Mouse (Mus musculus): Measurements from ENCODE around the gene Cdkl3. TPM values are rescaled to one million over a fixed set of nuclear protein-coding genes. Genes with fewer than 3 reads are reported as not detected.
A peak's percentile ranks its signal among the peaks of the same experiment; 100 is the strongest.

Gene Cdkl3
- polyA plus RNA-seq, 1 experiment from 2014 or later, result 6.0 TPM

DNA sequence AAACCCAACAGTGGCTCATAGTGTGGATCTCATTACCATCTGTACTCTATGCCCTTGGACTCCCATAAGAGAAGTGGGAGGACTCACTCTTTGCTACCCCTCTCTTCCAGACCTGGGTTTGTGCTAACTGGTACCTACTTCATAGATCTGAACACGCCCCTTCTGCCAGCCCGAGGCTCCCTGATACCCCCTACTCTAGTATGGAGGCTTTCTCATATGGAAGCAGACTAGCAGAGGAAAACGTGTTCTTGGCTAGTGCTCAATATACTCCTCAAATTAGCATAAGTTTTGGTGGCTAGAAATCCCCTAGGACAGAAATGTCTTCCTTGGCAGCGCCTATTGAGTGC, 81.8 kb downstream of the Cdkl3 start:
- no peak overlapping the region for H3K4me3 ChIP-seq (replicated peaks)
- no peak for ATAC-seq (ENCODE audit: insufficient read depth, low FRiP score, low read depth)
- peaks cover 17% of the 10 kb centered on the region; the same call in 1 of the 2 replicates for H3K4me1 ChIP-seq
- no peaks in the 10 kb centered on the region for H3K27me3 ChIP-seq (replicated peaks)
- H3K36me3 ChIP-seq, result no peaks in the 10 kb centered on the region
- no peak overlapping the region for H3K9ac ChIP-seq
- no peaks in the 10 kb centered on the region for H3K9me3 ChIP-seq
- WGBS, result 47% methylated on average over 4 of the region's 4 CpGs
- H3K4me2 ChIP-seq, result no peak overlapping the region; the same call in 1 of the 2 replicates
- peak overlapping the region; percentile 64; the same call in 1 of the 2 replicates for H3K27ac ChIP-seq

DNA sequence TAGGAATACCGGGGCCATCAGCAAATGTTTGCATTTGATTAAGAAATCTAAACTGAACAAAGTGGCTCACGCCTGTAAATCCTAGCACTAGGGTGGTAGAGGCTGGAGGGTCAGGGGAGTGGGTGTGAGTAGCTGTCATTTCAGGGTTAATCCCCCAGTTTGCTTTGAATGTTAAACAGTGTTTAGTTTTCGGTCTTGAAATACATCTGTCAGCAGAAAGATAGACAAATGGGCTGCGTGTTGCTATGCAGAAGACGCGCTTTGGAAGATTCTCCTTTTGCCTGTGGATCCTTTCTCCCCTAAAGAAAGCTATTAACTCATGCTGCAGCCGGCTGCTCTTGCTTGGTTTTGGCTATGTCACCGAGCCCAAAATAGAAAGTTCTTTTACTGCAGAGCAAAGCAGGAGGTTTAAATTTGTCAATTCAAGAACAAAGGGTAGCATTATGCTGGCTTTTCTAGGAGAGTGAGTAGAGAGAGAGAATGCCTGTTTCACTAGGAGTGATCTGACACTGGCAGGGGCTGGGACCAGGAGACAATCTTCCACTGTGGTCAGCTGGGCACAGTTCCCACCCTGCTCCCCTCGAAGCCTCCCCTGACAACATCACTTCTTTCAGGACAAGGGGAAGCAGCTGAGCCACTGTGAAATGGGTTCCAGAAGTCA, 82.3 kb downstream of the Cdkl3 start:
- WGBS, result 18% methylated on average over 9 of the region's 9 CpGs
- Histone ChIP-seq H3K4me1 (peaks cover 17% of the 10 kb centered on the region; the same call in 1 of the 2 replicates), H3K27ac (peak overlapping the region; percentile 64; the same call in 1 of the 2 replicates), H3K9ac (no peak overlapping the region), H3K9me3 (no peaks in the 10 kb centered on the region), H3K4me3 (replicated peaks) (no peak overlapping the region), H3K27me3 (replicated peaks) (no peaks in the 10 kb centered on the region), H3K36me3 (no peaks in the 10 kb centered on the region), H3K4me2 (peak overlapping the region; percentile 29)
- ATAC-seq (ENCODE audit: insufficient read depth, low FRiP score, low read depth), result peak; percentile 28; the same call in 1 of the 2 replicates

DNA sequence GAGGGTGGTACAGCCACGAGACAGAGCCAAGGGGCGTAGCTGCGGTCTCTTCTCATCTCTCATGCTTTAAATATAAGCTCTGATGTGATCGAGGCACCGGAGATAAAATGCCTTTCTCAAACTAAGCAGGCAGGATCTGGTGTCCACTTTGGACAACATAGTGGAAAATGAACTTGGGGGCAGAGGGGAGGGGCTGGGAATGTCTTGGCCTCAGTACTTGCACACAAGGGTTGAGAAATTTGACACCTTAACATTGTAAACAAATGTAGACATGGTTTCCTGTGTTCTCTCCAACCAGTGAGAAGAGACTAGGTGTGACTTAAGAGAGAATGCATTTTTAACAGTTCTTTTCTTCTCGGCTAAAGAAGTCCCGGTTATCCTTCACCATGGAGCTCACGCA, 85.3 kb downstream of the Cdkl3 start:
- no peak overlapping the region for H3K4me3 ChIP-seq (replicated peaks)
- ATAC-seq (ENCODE audit: insufficient read depth, low FRiP score, low read depth), result no peak
- peaks cover 17% of the 10 kb centered on the region; the same call in 1 of the 2 replicates for H3K4me1 ChIP-seq
- 0 out of 2 replicates have a peak overlapping the region, but pooled peaks have one; percentile 31 for H3K27ac ChIP-seq
- no peaks in the 10 kb centered on the region for H3K27me3 ChIP-seq (replicated peaks)
- WGBS, result 37% methylated on average over 8 of the region's 8 CpGs
- H3K9ac ChIP-seq, result no peak overlapping the region
- no peak overlapping the region for H3K4me2 ChIP-seq
- no peaks in the 10 kb centered on the region for H3K9me3 ChIP-seq
- no peaks in the 10 kb centered on the region for H3K36me3 ChIP-seq

DNA sequence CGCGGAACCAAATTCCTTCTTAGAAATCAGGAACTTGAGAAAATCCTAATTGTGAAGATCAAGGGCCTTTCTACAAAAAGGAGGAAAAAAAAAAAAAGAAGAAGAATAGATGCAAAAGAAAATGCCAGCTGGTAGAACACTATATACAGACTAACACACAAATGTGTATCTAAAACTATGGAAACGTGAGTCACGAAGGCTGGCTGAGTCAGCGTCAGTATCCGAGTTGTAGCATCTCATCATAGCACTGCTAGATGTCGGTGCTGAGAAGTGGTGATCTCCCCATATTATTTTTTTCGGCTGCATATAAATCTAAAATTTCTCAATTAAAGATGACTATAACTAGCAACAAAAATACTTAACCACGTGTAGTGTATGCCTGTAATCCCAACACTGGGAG, 87.2 kb downstream of the Cdkl3 start:
- peaks cover 12% of the 10 kb centered on the region; the same call in 1 of the 2 replicates for H3K4me1 ChIP-seq
- no peak overlapping the region for H3K4me2 ChIP-seq
- H3K4me3 ChIP-seq (replicated peaks), result no peak overlapping the region
- H3K27me3 ChIP-seq (replicated peaks), result no peaks in the 10 kb centered on the region
- H3K9ac ChIP-seq, result no peak overlapping the region
- WGBS, result 87% methylated on average over 9 of the region's 9 CpGs
- H3K36me3 ChIP-seq, result no peaks in the 10 kb centered on the region
- no peak for ATAC-seq (ENCODE audit: insufficient read depth, low FRiP score, low read depth)
- H3K27ac ChIP-seq, result no peak overlapping the region
- no peaks in the 10 kb centered on the region for H3K9me3 ChIP-seq

DNA sequence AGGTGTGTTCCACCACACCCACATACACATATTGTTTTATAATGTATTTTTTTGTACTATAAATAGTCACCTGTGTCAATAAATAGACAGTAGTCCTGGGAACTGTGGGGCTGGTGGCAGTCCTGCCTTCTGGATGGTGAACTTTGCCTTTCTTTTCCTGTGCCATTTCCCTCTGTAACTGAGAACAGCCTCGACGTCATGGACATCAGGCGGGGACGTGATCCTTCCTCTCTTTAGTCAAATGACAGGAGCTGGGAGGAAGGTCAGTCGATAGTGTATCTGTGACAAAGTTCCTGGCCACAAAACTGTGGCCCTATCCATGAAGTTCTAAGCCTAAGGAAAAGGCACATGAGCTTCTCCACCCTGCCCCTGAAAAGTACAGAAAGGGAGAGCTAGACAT, 90.5 kb downstream of the Cdkl3 start:
- Histone ChIP-seq H3K9me3 (no peaks in the 10 kb centered on the region), H3K27me3 (replicated peaks) (no peaks in the 10 kb centered on the region), H3K36me3 (no peaks in the 10 kb centered on the region), H3K27ac (peak overlapping the region; percentile 4; the same call in 1 of the 2 replicates), H3K4me3 (replicated peaks) (no peak overlapping the region), H3K4me2 (no peak overlapping the region), H3K9ac (no peak overlapping the region), H3K4me1 (peaks cover 15% of the 10 kb centered on the region)
- 51% methylated on average over 5 of the region's 5 CpGs for WGBS
- ATAC-seq (ENCODE audit: insufficient read depth, low FRiP score, low read depth), result no peak

DNA sequence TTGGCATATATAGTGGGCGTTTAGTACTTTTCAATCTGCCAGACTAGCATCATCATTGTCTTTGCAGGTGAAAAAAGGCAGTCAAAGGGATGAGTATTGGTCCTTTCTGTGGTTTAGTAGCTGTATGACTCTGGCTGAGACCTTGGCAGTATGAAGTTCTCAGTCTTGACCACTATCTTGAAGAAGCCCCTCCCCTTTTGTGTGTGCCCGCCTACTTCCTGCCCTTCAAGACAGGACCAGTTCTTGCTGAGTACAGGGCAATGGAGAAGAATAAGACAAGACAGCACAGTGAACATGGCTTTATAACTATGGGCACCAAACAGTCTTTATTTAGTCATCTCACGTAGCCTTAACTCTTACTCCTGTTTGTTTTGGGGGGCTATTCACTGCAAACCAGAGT, 93.0 kb downstream of the Cdkl3 start:
- Histone ChIP-seq H3K4me2 (no peak overlapping the region), H3K27me3 (replicated peaks) (no peaks in the 10 kb centered on the region), H3K4me1 (peaks cover 27% of the 10 kb centered on the region), H3K4me3 (replicated peaks) (no peak overlapping the region), H3K9me3 (no peaks in the 10 kb centered on the region), H3K36me3 (no peaks in the 10 kb centered on the region), H3K9ac (no peak overlapping the region), H3K27ac (no peak overlapping the region)
- WGBS, result 76% methylated on average over 3 of the region's 3 CpGs
- ATAC-seq (ENCODE audit: insufficient read depth, low FRiP score, low read depth), result no peak

DNA sequence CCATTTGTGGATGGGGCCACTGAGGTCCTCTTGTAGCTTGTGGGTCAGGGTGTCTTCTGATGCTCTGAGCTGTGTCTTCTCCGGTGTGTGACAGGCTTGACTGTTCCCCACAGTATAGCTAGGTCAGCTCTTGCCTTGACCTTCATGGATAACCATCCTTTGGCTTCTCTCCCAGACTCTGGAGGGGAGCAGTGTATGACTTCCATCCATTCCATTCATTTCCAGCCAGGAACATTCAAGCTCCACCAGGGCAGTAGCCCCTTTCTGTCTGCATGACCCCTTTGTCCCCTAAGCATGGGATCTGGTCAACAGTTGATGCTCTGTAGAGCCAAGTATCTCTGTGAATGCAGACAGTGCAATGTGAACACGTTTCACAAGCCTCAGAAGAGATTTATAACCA, 93.6 kb downstream of the Cdkl3 start:
- Histone ChIP-seq H3K9me3 (no peaks in the 10 kb centered on the region), H3K27me3 (replicated peaks) (no peaks in the 10 kb centered on the region), H3K9ac (no peak overlapping the region), H3K36me3 (no peaks in the 10 kb centered on the region), H3K4me3 (replicated peaks) (peak overlapping the region; percentile 99; the same call in 1 of the 2 replicates), H3K4me2 (peak overlapping the region; percentile 90), H3K27ac (peak overlapping the region; percentile 100; the same call in 1 of the 2 replicates), H3K4me1 (peaks cover 27% of the 10 kb centered on the region)
- 63% methylated on average over 2 of the region's 2 CpGs for WGBS
- no peak for ATAC-seq (ENCODE audit: insufficient read depth, low FRiP score, low read depth)

DNA sequence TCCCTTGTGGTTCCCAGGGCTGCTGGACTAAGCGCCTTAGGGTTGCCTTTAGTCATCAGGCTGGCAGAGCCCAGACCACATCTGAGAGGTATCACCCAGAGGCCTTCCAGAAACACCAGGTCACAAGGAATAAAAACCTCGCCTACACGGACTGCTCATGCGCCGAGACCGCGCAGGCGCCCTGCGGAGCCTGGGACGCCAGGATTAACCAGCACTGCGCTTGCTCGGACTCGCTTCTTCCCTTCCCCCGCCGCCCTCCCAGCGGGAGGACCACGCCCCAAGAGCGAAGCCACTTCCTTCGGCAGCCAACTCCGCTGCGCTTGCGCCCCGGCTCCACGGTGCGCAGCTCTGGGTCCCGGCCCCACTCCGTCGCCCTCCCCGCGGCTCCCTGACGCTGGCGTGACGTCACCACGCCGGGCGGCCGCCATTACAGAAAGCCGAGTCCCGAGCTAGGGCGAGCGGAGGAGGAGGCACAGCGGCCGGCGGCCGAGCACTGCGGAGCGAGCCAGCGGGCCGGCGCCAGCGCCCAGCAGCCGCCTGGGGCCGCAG, 94.5 kb downstream of the Cdkl3 start, which contains the start of gene Ppp2ca:
TSS of gene Ppp2ca (plus strand) at position 284 of the 549 bp plus-strand sequence.
- Histone ChIP-seq H3K27me3 (replicated peaks) (no peaks in the 10 kb centered on the region), H3K9ac (peak within 1 kb of the TSS; percentile 100), H3K4me1 (peaks cover 27% of the 10 kb centered on the region), H3K4me3 (replicated peaks) (peak within 1 kb of the TSS; percentile 99), H3K27ac (peak within 1 kb of the TSS; percentile 100), H3K4me2 (peak within 1 kb of the TSS; percentile 90), H3K9me3 (no peaks in the 10 kb centered on the region), H3K36me3 (no peaks in the 10 kb centered on the region)
- peak; percentile 97 for ATAC-seq (ENCODE audit: insufficient read depth, low FRiP score, low read depth)
- under 1% methylated on average over 52 of the region's 53 CpGs for WGBS

DNA sequence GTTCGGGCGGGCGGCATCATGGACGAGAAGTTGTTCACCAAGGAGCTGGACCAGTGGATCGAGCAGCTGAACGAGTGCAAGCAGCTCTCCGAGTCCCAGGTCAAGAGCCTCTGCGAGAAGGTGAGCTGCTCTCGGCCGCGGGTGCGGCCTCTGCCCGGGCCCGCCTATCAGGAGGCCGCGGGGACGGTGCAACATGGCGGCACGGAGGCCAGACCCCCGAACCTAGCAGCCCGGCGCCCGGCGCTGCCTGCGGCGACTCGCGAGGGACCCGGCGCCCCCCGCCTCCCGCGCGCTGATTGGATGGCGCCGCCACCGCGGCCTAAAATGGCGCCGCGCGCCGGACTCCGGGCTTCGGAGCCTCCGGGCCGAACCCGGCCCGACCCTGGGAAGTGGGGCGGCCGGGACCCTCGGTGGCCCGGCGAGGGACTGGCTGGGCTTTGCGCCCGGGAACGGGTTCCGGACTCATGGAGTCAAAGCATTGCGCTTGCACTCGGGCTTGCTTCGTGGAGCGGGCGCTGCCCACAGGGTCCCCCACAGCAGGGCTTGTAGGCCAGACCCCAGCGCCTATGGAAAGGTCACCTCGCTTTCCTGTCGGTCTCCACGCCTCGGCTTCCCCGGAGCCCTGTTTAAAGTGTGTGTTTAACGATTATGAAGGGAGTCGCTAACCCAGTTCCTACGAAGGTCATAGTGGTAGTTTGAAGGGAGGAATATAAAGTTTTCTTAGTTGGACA, 95.2 kb downstream of the Cdkl3 start:
- Histone ChIP-seq H3K4me2 (peak overlapping the region; percentile 71), H3K27ac (peak overlapping the region; percentile 100)
- peak; percentile 67 for ATAC-seq (ENCODE audit: insufficient read depth, low FRiP score, low read depth)

DNA sequence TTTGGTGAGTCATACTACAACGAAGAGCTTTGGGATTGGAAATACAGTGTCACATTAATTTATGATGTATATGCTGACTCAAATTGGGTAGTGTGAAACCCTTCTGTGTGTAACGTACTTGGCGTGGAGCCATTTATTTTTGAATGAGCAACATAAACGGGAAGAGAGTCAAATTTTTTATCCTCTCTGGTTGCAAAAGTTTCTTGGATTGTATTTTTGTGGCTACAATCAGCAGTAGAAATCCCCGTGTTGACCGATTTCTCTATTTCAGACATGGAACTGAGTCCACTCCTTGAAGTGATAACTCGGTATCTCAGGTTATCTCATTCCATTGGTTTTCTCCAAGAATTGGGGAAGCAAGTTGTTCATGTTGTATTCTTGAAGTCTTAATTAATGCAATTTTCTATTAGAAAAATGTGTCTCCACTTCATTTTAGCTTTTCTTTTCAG, 95.8 kb downstream of the Cdkl3 start:
- H3K36me3 ChIP-seq, result no peaks in the 10 kb centered on the region
- ATAC-seq (ENCODE audit: insufficient read depth, low FRiP score, low read depth), result no peak
- H3K27me3 ChIP-seq (replicated peaks), result no peaks in the 10 kb centered on the region
- 4% methylated on average over 7 of the region's 7 CpGs for WGBS
- peak overlapping the region; percentile 99 for H3K4me3 ChIP-seq (replicated peaks)
- no peaks in the 10 kb centered on the region for H3K9me3 ChIP-seq
- H3K27ac ChIP-seq, result peak overlapping the region; percentile 100
- peak overlapping the region; percentile 100 for H3K9ac ChIP-seq
- peaks cover 32% of the 10 kb centered on the region for H3K4me1 ChIP-seq
- H3K4me2 ChIP-seq, result peak overlapping the region; percentile 71

More for the DNA sequence above, 95.2 kb downstream of the Cdkl3 start:
- Histone ChIP-seq H3K36me3 (no peaks in the 10 kb centered on the region), H3K27me3 (replicated peaks) (no peaks in the 10 kb centered on the region), H3K9ac (peak overlapping the region; percentile 100), H3K4me1 (peaks cover 29% of the 10 kb centered on the region), H3K4me3 (replicated peaks) (peak overlapping the region; percentile 99), H3K9me3 (no peaks in the 10 kb centered on the region)
- under 1% methylated on average over 72 of the region's 72 CpGs for WGBS

DNA sequence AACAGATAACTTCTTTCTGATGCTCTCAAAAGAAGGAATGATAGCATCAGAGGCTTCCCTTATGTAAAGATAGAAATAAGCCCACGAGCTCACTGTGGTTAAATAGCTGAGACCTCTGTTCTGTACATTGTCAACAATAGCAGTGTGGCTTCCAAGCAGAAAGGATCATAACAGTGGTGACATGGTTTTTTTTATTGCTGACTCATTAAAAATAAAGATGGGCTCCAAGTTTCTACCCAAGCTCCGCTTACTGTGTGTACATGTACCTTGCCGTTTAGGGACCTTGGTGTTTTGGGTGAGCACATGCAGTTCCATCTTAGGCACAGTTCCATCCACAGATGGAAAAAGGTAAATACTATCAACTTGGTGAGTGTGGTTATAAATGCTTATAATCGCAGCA, 99.0 kb downstream of the Cdkl3 start:
- no peaks in the 10 kb centered on the region for H3K27me3 ChIP-seq (replicated peaks)
- 72% methylated on average over 4 of the region's 4 CpGs for WGBS
- H3K4me2 ChIP-seq, result no peak overlapping the region
- H3K9ac ChIP-seq, result no peak overlapping the region
- no peak overlapping the region for H3K27ac ChIP-seq
- H3K36me3 ChIP-seq, result no peaks in the 10 kb centered on the region
- H3K9me3 ChIP-seq, result no peaks in the 10 kb centered on the region
- H3K4me1 ChIP-seq, result peaks cover 26% of the 10 kb centered on the region
- no peak for ATAC-seq (ENCODE audit: insufficient read depth, low FRiP score, low read depth)
- H3K4me3 ChIP-seq (replicated peaks), result no peak overlapping the region

DNA sequence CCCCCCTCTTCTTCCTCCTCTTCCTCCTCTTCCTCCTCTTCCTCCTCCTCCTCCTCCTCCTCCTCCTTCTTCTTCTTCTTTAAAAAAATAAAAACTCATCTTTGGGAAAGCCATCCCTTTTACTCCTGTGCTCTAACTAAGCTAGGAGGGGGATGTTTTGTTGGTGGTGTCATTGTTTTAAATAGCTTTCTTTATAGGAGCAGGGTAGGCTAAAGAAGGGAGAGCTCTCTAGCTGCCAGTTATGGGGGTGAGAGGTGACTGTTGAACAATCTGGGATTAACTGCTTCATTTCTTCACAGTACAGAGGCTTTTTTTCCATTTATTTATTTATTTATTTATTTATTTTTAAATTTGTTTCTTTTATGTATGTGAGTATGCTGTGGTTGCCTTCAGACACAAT, 101.5 kb downstream of the Cdkl3 start:
- no peak overlapping the region for H3K9ac ChIP-seq
- no peak overlapping the region for H3K4me3 ChIP-seq (replicated peaks)
- H3K9me3 ChIP-seq, result no peaks in the 10 kb centered on the region
- no peaks in the 10 kb centered on the region for H3K36me3 ChIP-seq
- H3K4me2 ChIP-seq, result no peak overlapping the region
- no peak overlapping the region for H3K27ac ChIP-seq
- no peak for ATAC-seq (ENCODE audit: insufficient read depth, low FRiP score, low read depth)
- no peaks in the 10 kb centered on the region for H3K27me3 ChIP-seq (replicated peaks)
- H3K4me1 ChIP-seq, result peaks cover 20% of the 10 kb centered on the region

All from stomach, embryonic 15.5 days (tissue).